ENCODE assay signal across 9 mouse cellular contexts in the genomic region with DNA sequence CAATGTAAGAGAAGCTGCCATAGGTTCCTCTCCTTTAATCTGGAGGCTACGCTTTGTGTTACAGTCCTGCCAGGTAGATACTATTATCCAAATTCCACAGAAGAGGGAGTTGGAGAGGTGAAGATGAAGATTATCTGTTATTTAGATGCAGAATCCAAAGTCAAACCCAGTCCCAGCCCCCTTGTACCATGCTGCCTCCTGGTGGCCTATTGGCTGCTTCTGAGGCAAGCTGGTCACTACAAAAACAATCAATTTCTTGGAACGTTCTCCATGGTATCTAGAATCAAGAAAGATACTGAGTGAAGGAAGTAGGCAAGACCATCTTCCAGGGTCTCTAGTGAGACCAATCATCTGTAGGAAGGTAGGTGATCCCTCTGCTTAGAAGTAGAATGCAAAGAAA. TPM values are rescaled to one million over a fixed set of nuclear protein-coding genes. Genes with fewer than 3 reads are reported as not detected.
DNase-seq lines count a peak whose midpoint lies in the region; ATAC-seq lines count a peak whose summit lies in the region.
"Had no signal": no experiment of that assay in that cellular context is flagged by ENCODE, and none has a peak within 500 bp of the region (broad histone marks: within the 10 kb centered on the region; RNA-seq: fewer than 3 reads in every experiment).

No protein-coding gene starts in this region.

- H3K27ac ChIP-seq in liver, embryonic 13.5 days, result no peak overlapping the region
- H3K27ac ChIP-seq in midbrain, embryonic 11.5 days (ENCODE audit: low read depth, low read length), result no peak overlapping the region

- no peaks in the 10 kb centered on the region for H3K36me3 ChIP-seq in liver, embryonic 13.5 days
- H3K36me3 ChIP-seq in midbrain, embryonic 11.5 days (ENCODE audit: control insufficient read depth, insufficient read depth, low read length), result no peaks in the 10 kb centered on the region

- no peaks in the 10 kb centered on the region for H3K27me3 ChIP-seq in liver, embryonic 13.5 days
- no peaks in the 10 kb centered on the region for H3K27me3 ChIP-seq in midbrain, embryonic 11.5 days (ENCODE audit: control insufficient read depth, insufficient read depth, low read length)

- no peak overlapping the region for H3K9ac ChIP-seq in liver, embryonic 13.5 days
- no peak overlapping the region for H3K9ac ChIP-seq in midbrain, embryonic 11.5 days (ENCODE audit: low read length)

- H3K4me1 ChIP-seq in liver, embryonic 13.5 days (replicated peaks), result no peaks in the 10 kb centered on the region
- no peaks in the 10 kb centered on the region for H3K4me1 ChIP-seq in midbrain, embryonic 11.5 days (ENCODE audit: control insufficient read depth, insufficient read depth, low read length)

- no peak overlapping the region for H3K4me3 ChIP-seq in liver, embryonic 13.5 days (replicated peaks)
- no peak overlapping the region for H3K4me3 ChIP-seq in midbrain, embryonic 11.5 days (ENCODE audit: low read depth, low read length)

- H3K9me3 ChIP-seq in liver, embryonic 13.5 days (replicated peaks), result no peaks in the 10 kb centered on the region
- H3K9me3 ChIP-seq in midbrain, embryonic 11.5 days (ENCODE audit: control insufficient read depth, low read length), result no peaks in the 10 kb centered on the region

- peak; percentile 7 for DNase-seq in embryo, embryonic 11 days
- DNase-seq in embryo, embryonic 9.5 days (ENCODE audit: extremely low spot score), result no peak
- peak; percentile 23 for DNase-seq in urinary bladder, postnatal 14 days (ENCODE audit: low spot score)
- no peak for DNase-seq in urinary bladder, adult 18-20 months (ENCODE audit: low spot score in 2 of 2)
- peak; percentile 39 for DNase-seq in liver, embryonic 13.5 days
- no peak for DNase-seq in cerebellum, adult 9-11 months
- DNase-seq in midbrain, embryonic 11.5 days (ENCODE audit: low spot score, missing footprints), result no peak

- no peak overlapping the region for H3K4me2 ChIP-seq in liver, embryonic 13.5 days
- H3K4me2 ChIP-seq in midbrain, embryonic 11.5 days, result no peak overlapping the region

- 36% methylated on average over 2 of the region's 2 CpGs for WGBS in liver, embryonic 13.5 days (ENCODE audit: insufficient replicate concordance)
- 67% methylated on average over 2 of the region's 2 CpGs for WGBS in midbrain, embryonic 11.5 days

- ATAC-seq in liver, embryonic 13.5 days (ENCODE audit: low read depth), result no peak
- ATAC-seq in monocyte, adult 5-6 weeks (replicated peaks; ENCODE audit: insufficient number of reproducible peaks, low FRiP score, low TSS enrichment, poor library complexity, severe bottlenecking), result no peak
- ATAC-seq in midbrain, embryonic 11.5 days (ENCODE audit: low FRiP score), result no peak

RNA-seq across cellular contexts. Expression of gene Reep1, which starts 34.2 kb away (rescaled TPM):
- 3.6 and 4.2 TPM in 2 replicates for polyA plus RNA-seq in liver, embryonic 13.5 days (2015; fragmentation: Nextera tagmentation; extraction: Ambion mirVana)
- total RNA-seq in monocyte, adult 5-6 weeks (2017), result not detected in 3 replicates
- polyA plus RNA-seq in midbrain, embryonic 11.5 days (2014; fragmentation: Nextera tagmentation; extraction: Ambion mirVana), result 72.1 TPM in 2 replicates
- total RNA-seq: hematopoietic stem cell, adult 5-6 weeks had no signal

RNA-seq across cellular contexts. Expression of gene Kdm3a, which starts 40.4 kb away (rescaled TPM):
- 10.5 and 15.2 TPM in 2 replicates for polyA plus RNA-seq in liver, embryonic 13.5 days (2015; fragmentation: Nextera tagmentation; extraction: Ambion mirVana)
- 77.8 to 102 TPM (median 93.9 TPM) in 3 replicates for total RNA-seq in monocyte, adult 5-6 weeks (2017)
- polyA plus RNA-seq in midbrain, embryonic 11.5 days (2014; fragmentation: Nextera tagmentation; extraction: Ambion mirVana), result 59.1 and 69.2 TPM in 2 replicates

Comparison
In these comparisons a context has a peak if more than half of its experiments do, and no peak if none do; other contexts are left out.
1. DNase-seq: peak in embryo, embryonic 11 days (single experiment), urinary bladder, postnatal 14 days (single experiment) and liver, embryonic 13.5 days (single experiment); none in embryo, embryonic 9.5 days (single experiment), urinary bladder, adult 18-20 months (0 of 2), cerebellum, adult 9-11 months (single experiment) and midbrain, embryonic 11.5 days (single experiment).
2. RNA of gene Reep1, which starts 34.2 kb away (polyA plus RNA-seq): 72.1 TPM in midbrain, embryonic 11.5 days; 3.6 to 4.2 TPM in liver, embryonic 13.5 days; every median in the first group is over 10 times any median in the second.